Mouse (Mus musculus): ENCODE measurements around the gene Adarb2.

Gene Adarb2

DNA sequence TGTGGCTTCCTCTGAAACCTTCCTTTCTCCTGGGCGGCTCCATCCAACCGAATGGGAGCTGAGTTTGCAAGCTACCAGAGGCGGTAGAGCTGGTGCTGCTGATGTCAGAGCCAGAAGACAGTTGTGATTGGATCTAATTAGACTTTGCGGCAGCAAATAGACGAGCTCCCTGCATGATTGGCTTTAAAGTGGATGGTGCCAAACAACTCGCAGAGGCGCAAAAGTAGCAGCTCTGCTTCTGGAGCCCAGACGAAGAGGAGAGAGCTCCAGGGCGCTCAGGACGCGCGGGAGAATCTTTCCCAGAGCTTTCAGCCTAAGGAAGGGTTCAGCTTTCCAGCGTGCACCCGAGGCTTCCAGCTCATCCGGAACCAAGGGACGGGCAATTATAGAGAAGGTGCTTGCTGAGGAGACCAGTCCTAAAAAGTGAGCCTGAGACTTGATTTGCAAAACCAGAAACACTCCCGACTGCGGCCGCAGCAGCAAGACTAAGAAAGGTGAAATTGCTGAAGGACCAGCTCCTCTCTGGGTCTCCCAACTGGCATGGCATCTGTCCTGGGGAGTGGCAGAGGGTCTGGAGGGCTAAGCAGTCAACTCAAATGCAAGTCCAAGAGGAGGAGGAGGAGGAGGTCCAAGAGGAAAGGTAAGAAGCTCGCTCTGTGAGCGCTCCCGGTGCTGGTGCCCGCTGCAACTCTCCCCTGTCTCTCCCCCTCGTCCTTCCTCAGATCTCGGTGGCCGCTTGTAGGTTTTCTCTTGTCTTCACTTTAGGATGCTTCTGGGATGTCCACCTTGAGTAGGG is at the start of gene Adarb2:
Gene Adarb2 (plus strand): TSS at position 186 of the 796 bp plus-strand sequence.
- peak; percentile 57 for DNase-seq (ENCODE audit: low spot score in 2 of 2)

DNA sequence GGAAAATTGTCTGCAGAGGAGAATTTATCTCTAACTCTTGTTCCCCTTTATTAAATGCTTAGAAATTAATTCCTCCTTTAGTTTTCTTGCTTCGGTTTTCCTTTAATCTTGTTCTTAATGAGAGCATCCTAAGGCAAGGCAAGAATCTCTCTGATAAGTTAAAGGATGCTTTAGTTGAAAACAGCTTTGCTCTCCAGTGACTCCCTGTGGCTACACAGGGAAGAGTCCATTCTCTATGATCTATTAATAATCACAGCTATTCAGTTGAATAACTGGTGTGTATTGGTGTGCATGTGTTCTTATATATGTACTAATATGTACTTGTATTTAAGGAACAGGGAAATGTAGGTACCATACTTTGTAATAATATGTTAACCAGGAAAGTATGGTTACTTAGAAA is 28.9 kb upstream of the Adarb2 start:
- DNase-seq (ENCODE audit: low spot score in 2 of 2): no peak

DNA sequence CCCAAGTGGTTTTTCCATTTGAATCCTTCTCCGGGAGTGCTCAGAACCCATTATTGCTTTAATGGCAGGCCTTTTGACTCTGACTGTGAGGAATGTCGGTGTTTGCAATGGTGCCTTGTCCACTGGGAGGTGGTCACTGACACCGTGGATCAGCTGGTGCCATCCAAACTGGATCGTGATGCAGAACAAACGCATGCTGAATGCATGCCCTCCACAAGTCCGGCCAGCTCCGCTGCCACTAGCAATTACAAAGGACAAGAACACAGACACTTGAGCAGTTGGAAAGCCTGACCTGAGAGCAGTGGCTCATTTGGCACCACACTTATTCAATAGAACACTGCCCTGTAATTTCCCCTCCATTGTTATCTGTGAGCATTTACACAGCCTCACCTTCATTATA is 10.7 kb upstream of the Adarb2 start:
- DNase-seq (ENCODE audit: low spot score in 2 of 2): no peak

DNA sequence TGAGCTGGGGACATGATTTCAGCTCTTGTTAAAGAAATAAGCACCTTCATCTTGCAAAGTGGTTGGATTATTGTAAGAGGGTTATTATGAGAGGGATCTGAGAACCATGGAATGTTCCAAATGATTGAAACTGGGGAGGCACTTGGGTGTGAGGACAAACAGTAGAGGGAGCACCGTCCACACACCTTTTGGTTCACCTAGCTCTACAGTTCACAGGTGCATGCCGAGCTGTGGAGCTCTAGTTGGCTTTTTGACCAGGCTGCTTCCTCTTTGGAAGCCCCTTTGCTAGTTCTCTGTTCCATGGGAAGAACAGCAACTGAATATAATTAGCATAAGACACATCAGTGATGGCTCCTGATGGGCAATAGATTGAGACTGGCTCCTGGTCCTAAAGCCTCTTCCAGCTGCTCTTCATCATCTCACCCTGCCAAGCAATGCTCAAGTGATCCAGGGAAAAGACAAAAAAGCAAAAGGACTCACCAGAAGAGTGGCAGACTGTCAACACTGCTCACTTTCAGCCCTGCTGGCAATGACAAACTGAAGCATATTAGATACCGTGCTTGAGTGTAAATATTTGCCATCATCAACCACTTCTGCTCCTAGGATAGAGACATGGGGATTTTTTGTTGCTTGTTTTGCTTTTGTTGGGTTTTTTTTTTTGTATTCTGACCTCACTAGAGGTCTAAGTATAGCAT is 3.3 kb upstream of the Adarb2 start:
- DNase-seq (ENCODE audit: low spot score in 2 of 2): no peak

DNA sequence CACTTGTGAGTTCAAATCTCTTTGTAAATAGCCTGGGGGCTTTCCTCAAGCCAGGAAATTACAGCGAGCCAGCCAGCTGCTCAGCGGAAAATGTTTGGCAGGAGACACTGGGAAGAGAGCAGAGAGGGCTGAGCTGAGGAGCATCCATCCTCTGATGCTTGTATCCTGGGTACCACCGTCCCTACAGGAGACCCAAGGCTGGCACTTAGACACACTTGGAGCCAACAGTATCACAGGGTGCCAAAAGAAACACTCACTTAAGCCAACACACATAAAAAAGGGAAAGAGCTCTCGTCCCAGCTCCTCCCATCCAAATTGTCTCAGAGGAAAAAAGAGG is 779 bp downstream of the Adarb2 start:
- DNase-seq (ENCODE audit: low spot score in 2 of 2): no peak

DNA sequence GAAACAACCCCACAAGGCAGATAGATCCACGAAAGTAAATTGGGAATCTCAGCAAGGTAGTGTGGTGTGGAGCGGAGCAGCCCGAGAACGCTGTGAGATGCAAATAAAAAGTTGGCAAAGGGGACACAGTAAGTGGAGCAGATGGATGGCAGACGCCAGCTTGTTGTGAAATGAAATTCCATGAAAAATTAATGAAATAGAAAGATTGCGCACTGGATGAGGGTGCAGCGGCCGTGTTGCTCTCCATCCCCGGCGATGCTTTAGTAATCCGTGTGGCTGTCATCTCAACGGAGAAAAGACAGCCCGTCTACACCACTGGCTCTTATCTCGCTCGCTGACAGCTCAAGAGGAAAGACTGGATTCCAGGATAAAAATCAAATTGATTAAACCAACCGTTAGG is 4.7 kb downstream of the Adarb2 start:
- no peak for DNase-seq (ENCODE audit: low spot score in 2 of 2)

DNA sequence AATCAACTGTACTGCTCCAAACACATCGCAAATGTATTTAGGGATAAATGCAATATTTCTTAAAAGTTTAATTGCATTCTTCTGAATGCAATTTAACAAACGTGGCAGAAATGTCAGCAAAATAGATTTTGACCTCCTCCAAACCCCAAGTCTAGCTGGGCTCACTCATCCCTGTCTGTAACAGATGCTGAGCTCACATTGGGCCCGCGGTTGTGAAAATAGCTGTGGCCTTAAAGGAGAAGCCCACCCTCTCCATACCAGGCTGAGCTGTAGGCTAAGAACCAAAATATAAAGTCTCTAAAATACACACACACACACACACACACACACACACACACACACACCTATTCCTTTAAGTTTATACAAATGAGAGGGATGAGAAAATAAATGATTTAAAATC is 8.1 kb downstream of the Adarb2 start:
- no peak for DNase-seq (ENCODE audit: low spot score in 2 of 2)

DNA sequence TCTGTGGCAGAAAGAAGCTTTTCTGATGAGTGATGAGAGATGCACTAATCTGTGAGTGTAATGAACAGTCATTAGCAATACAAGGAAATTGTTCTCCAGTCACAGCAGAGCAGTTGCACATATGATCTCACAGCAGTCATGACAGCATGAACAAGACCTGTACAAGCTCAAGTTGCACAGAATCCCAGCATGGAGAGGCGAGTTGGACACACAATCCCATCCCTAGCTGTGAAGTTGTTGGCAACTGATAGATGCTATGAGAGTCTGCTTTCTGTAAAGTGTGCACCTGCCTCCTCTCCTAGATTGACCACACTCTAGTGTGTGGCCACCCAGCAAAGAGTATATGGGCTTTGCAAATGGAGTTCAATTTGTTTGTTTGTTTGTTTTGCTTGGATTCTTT is 36.2 kb downstream of the Adarb2 start:
- no peak for DNase-seq (ENCODE audit: low spot score in 2 of 2)

DNA sequence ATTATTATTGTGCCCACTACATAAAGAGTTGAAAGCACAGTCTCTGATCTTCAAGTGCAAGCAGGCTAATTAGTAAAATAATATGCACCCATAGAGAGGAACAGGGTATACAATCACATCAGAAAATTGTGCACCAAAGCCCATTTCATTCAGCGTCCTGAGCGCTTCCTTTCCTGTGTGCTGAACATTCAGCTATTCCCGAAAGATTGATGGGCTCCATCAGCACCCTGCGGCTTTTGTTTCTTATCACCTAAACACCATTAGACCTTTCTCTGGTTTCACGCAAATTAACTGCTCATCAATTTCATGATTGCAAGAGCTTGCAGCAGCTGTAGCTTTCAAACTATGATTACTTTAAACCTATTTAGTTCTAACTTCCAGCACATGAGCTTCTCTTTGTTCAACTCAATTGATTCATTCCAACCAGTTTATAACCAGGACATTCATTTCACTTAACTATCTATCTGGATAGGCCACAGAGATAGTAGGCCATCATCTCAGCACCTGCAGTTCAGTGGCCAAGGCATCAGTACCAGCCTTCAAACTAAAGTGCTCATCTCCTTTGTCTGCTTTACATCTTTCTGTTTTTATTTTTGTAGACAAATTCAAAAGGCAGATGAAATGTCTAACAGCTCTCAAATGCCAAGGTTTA is 45.5 kb downstream of the Adarb2 start:
- no peak for DNase-seq (ENCODE audit: low spot score in 2 of 2)

DNA sequence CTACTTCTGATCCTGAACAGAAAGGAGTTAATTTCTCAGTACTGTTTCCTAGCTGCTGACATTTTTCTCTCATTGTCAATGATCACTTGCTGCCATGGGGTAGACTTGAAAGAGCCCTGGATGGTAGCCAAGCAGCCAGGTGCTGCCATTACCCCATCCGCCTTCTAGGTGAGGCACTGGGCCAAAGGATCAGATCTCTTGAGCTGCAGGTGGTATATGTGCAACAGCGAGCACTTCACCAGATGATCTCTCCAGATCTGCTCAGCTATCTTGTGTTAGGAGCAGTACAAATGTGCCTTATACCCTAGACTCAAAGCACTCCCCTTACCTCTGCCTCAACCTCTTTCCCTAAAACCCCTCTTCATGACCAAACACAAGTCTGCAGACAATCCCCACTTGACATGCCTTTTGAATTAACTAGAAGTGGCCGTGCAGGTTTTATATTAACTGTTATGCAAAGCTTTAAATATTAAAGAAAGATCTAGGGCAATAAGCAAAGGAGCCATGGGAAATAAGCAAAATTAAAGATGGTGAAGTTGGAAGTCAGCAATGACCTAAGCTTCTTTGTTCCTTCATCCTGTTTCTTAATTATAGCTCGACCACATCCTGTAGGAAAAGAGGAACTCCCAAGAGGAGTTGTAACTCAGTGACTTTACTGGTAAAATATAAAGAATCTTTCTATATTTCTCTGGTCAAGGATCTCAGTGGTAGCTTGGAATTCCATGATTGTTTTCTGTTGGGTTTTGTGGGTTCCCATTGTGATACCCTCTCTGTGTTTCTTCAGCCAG is 69.7 kb downstream of the Adarb2 start:
- no peak for DNase-seq (ENCODE audit: low spot score in 2 of 2)

DNA sequence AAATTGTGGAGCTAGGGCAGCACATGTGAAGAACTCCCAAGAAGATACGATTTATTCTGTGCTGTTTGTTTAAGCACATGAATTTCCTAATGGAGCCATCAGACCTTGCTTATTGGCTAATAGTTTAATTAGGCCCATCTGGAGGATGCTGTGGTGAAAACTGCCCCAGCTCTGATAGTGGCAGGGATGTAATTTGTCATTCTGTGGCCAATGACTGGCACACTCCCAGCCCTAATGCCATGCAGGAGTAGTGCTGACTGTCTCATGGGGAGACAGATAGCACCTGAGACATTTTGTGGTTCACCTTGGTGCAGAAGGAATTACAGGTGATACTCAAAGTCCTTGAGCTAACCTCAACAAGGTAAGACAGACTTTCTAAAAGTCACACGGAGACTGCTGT is 80.5 kb downstream of the Adarb2 start:
- DNase-seq (ENCODE audit: low spot score in 2 of 2): no peak

DNA sequence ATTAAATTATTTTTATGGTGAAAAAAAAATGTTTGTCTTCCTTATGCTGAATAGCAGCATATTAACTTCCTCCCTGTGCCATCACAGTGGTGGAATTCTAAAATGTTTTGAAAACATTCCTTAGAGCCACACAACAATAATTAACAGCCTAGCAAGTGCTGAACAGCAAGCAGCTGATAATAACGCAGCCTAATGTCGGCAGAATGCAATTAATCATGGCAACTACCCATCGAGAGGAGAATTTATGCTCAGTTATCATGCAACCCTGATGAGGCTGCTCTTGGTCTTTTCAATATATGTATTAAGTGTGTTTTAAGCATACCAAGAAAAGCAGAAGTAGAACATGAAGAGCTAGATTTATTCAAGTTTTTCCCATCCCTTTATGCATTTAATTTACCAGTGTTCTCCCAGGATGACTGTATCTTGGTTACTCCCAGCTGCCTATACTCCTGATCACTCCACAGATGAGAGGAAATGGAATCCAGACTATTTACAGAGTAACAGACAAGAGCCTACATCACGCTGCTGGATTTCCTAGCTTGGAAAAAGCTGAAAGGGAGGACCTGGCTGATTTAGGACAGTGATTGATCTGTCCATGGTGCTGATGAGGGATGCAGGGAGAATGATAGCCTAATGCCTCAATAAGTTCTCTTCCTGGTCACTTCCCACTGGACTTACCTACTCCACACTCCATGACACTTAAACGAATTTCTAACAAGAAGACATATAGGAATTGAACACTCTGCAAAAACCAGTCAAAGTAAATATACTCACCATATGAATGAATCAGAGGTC is 113.9 kb downstream of the Adarb2 start:
- DNase-seq (ENCODE audit: low spot score in 2 of 2): no peak

DNA sequence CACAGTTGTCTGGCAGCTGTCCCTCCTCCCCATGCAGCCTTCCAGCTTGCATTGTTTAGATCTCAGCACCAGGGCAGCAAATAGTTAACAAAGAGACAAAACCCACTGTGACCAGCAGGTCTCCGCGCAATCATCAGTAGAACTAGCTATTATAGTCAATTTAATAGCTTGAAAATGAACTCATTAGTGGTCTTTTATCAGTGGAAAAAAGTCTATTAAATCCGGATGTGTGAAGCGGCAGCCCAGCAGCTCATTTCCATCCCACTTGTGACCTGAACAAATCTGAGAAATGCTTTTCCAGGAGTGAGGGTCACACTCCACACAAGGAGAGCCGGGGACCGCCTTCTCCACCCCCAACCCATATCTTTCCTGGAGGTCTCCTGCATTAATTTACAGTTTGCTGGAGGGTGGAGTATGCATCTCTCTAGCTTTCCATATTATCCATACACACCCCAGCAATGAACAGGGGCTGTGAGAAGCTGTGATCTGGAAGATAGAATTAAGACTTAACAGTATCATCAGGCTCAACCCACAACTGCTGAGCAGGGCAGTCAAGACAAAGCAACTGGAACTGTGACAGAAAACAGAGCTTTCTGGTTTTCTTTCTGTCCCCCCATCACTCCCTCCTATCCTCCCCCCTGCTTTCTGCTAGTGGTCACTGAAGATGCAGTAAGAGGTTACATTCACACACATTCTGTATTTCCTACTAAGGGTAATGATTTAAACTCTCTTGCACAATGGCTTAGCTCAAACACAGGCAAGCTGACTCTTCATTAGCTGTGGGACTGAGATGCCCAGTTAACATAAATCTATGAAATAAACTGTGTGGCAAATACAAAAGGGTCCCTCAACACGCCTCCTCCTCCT is 131.2 kb downstream of the Adarb2 start:
- no peak for DNase-seq (ENCODE audit: low spot score in 2 of 2)

DNA sequence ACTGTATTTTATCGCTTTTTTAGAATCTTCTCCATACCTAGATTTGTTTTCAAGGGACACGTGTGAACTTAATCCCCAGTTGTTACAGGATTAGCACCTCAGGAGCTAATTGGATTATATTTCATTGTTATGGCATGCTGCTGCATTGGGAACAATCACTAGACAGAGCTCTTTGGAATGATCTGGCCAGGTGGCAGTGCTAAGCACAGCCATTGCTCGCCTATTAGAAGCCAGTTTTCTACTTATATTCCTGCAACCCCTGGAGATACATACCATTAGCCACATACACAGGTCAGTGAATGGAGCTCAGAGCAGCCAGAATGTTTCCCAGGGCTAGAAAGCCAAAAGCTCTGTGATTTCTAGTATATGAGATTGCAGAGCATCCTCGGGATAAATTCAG is 131.9 kb downstream of the Adarb2 start:
- DNase-seq (ENCODE audit: low spot score in 2 of 2): no peak

DNA sequence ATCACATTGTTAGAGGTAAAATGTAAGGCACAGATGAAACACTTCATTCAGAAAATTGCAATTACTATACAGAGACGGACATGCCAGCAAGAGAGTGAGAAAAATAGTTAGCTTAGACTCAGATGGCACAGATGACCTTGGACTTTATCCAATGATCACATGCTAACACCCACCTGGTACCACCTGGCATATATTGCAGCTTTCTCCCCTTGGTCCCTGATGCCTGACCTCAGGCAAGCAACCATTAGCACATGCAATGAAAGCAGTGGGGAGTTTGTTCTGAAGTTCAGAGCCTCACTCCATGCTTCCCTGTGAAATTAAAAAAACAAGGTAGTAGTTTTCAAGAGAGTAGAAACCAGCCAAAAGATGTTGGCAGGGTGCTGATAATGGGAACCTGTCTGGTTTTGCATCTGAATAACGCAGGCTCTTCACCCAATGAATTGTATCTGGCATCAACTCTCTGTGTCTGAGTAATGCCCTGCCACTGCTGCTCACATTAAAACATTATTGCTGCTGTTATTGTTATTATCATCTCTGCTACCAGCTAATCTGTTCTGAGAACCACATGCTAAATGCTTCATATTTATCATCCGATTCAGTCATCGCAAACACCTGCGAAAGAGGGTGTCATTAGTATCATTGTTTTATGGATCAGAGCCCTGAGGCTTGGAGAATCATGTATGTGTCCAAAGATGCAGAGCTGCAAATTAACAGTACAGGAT is 138.6 kb downstream of the Adarb2 start:
- DNase-seq (ENCODE audit: low spot score in 2 of 2): no peak

DNA sequence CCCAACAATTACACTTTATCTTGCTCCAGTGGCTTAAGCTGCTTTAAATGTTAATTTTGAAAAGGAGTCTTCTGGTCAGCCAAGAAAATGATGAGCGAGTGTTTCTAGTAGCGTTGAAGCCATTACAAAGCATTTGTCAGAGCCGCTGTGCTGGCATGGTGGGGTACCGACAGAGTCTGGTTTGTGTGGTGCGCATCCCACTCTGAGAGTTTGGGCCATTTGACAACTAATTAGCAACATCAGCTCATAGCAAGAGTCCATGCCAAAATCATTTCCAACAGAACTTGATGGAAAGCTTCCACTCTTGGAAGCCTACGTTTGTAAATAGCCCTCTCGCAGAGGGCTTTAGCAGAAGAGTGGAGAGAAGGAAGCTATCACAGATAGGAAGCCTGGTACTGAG is 144.5 kb downstream of the Adarb2 start:
- no peak for DNase-seq (ENCODE audit: low spot score in 2 of 2)

DNA sequence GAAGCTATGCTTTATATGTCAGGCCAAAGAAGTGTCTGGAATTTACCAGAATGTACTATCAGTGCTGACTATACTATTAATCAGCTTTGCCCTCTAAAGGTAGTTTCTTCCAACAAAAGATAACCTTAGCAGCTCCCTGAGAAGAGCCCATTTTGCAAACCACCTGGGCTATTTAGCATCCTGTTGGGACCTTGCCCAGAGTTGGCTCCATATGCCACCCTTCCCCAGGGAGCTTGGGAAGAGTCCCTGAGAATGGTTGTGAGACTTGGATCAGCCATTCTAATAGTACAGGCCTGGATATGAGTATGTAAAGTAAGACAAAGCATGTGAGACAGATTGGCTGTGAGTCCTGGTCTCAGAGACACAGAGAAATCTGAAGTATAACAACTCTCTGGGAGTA is 149.7 kb downstream of the Adarb2 start:
- DNase-seq (ENCODE audit: low spot score in 2 of 2): no peak

DNA sequence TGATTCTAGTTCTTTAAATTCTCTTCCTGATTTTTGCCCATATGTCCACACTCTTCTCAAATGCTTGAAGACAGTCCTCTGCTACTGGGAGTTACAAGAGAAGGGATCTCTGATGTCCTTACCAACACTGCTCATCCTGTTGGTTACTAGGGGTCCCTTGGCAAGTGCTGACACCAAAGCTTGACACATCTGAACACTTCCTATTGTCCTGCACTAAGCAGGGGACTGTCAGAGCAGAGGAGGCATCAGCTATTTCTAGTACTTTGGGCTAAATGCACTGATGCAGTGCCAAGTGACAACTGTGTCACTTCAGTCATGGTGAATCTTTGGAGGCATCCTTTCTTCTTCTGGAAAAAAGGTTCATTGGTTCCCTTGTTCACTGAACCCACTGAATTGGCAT is 150.3 kb downstream of the Adarb2 start:
- no peak for DNase-seq (ENCODE audit: low spot score in 2 of 2)

DNA sequence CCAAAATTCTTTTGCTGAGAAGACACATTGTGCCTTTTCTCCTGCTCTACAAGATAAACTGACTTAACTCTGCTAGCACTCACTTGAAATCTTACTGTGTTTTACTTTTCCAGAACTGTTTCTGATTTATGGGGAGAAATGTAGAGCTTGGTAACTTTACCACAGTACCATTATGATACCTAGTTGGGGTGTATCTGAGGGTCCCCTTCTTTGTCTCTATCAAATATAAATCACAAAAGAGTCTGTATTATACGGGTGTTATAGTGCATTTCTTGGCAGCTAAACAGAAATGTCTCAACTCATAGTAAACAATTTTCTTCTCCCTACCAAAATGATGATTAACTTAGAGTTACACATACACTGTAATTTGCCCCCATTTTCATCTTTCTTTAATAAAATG is 162.9 kb downstream of the Adarb2 start:
- no peak for DNase-seq (ENCODE audit: low spot score in 2 of 2)

DNA sequence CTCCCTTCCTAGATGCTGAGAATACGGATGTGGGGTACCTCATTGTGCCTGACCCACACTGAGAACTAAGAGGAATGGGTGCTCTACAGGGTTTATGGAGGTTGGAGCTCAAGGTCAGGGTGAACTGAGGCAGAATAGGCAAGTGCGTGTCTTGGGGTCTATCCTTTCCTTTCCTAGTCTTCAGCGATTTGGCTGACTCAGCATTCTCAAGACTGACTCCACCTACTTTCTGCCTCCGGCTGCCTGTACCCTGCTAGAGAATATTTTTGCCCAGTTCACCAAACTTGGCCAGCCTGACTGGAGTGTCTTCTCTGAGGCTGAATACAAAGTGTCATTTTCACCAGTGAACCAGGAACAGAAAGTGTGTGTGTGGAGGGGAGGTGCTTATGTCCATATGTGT is 163.4 kb downstream of the Adarb2 start:
- DNase-seq (ENCODE audit: low spot score in 2 of 2): no peak
